Mouse (Mus musculus) heart, adult 2 months (tissue): ENCODE measurements around the gene Ksr2.

Experiments used
- CTCF ChIP-seq: fragments of 200-600 bp; IDR thresholded peaks from 2 replicates; pipeline ENCODE4 v1.8.1; 2022; ENCODE audit warnings: antibody characterized with exemption, mild to moderate bottlenecking, moderate library complexity
- EP300 ChIP-seq: fragments of 200-500 bp; IDR thresholded peaks from 2 replicates; pipeline ENCODE4 v1.6.1; 2011; ENCODE audit warnings: low read depth, low read length, control low read depth; ENCODE audit not compliant: insufficient read depth
- POLR2A ChIP-seq: fragments of 200-500 bp; IDR thresholded peaks from 2 replicates; pipeline ENCODE4 v1.6.1; 2011; ENCODE audit warnings: mild to moderate bottlenecking, low read depth, low read length, control low read depth; ENCODE audit not compliant: insufficient read depth

GRCm38 (mm10) chr5:117651238-117651886 is 237.6 kb downstream of the Ksr2 start:
- TF ChIP-seq POLR2A (no peak), CTCF (no peak), EP300 (no peak)
